Mouse (Mus musculus): ENCODE data around the gene Gpatch4. TPM values are rescaled to one million over a fixed set of nuclear protein-coding genes. Genes with fewer than 3 reads are reported as not detected.

Gpatch4 gene
- total and polyA plus RNA-seq, 3 experiments: 21.6 to 128 (median 49.1) TPM

DNA sequence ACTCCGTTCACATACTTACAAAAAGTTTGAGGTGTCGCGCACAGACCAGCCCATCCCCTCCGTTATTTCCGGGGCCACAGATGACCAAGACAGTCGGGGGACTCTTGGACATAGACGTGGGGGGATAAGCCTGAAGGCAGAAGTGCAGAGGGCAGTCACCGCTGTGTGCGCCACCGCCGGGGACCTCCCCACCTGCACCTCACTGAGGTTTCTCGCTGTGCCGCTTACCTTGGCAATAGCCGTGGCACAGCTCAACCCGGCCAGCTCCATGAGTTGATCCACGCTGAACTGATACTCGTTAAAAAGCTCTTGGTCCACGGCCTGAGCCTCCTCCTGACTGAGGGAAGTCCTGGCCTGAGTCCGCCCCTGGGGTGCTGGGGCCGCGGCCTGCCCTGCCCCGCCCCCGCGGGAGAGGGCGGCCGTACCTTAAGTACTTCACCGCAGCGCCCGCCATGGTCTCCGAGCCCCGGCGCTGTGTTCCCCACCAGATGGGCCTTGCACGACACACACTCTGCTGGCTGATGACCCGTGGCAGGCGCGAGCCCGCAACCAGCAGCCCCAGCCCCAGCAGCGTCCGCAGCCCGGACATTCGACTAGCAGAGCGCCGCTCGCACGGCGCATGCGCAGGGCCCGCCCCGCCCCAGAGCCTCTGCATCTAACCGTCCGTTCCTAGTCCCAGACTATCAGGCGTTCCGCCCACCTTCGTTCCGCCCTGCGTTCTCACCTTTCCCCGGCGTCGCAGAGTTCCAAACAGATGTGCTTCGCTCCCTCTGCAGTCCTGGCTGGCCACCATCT is 15.2 kb downstream of the Gpatch4 start, which contains the start of gene Naxe:
Gene Naxe (minus strand): TSS at position 594 of the 795 bp plus-strand sequence.
- Histone ChIP-seq H3K9me3 (replicated peaks; ENCODE audit: low read length) (peaks cover 3% of the 10 kb centered on the region), H3K27me3 (replicated peaks) (peaks cover 5% of the 10 kb centered on the region), H3K4me1 (ENCODE audit: control insufficient read depth in 1 of 2, insufficient read depth in 2 of 2) (peaks cover 4 to 20% of the 10 kb centered on the region in 2 experiments), H3K36me3 (replicated peaks in 1 of 2; ENCODE audit: control insufficient read depth in 1 of 2, insufficient read depth in 1 of 2, low read length in 1 of 2) (peaks cover 34 to 41% of the 10 kb centered on the region in 2 experiments), H3K4me2 (ENCODE audit: insufficient read depth, low read depth, poor library complexity, severe bottlenecking) (peak within 1 kb of the TSS; percentile 58), H3K79me2 (replicated peaks; ENCODE audit: control insufficient read depth, extremely low read depth, insufficient read depth, poor library complexity, severe bottlenecking) (no peaks in the 10 kb centered on the region), H3K27ac (ENCODE audit: insufficient read depth, low read depth) (peak within 1 kb of the TSS; percentile 17; the same call in 1 of the 2 replicates), H3K4me3 (replicated peaks in 1 of 3; ENCODE audit: low read depth in 2 of 3, low read length in 2 of 3, poor library complexity in 1 of 3) (peak within 1 kb of the TSS; percentile 55 to 84 (median 57)), H3K9ac (ENCODE audit: insufficient read depth, low read depth) (peak within 1 kb of the TSS; percentile 69)
- dilution Hi-C loops (cut with MboI; ENCODE audit: extremely low pct_ligation_motif_present, extremely low pct_unique_long_range_greater_than_20kb, low sequenced_read_pairs) (no loop called here), in situ Hi-C loops (cut with MboI; ENCODE audit: low pct_ligation_motif_present, low pct_unique_long_range_greater_than_20kb, low sequenced_read_pairs) (no loop called here)
- DNase-seq (ENCODE audit: extremely low read depth): peak; percentile 91
- TF ChIP-seq MXI1 (IDR thresholded peaks at IDR 0.05; ENCODE audit: low read depth, low read length) (peak; percentile 48; the same call in 1 of the 2 replicates), IRF4 (IDR thresholded peaks at IDR 0.05; ENCODE audit: low read depth, low read length) (peak; percentile 54; the same call in 1 of the 2 replicates), ZKSCAN1 (IDR thresholded peaks at IDR 0.05; ENCODE audit: borderline replicate concordance, low read depth, low read length) (no peak), NRF1 (IDR thresholded peaks at IDR 0.05; ENCODE audit: low read depth, low read length) (peak; percentile 99), MAZ (IDR thresholded peaks at IDR 0.05; ENCODE audit: low read depth, low read length) (peak; percentile 73), HCFC1 (IDR thresholded peaks at IDR 0.05; ENCODE audit: low read depth, low read length) (peak; percentile 83), KAT2A (IDR thresholded peaks at IDR 0.05; ENCODE audit: insufficient replicate concordance, low read length) (0 out of 2 replicates have a peak, but pooled peaks have one; percentile 60), CHD2 (IDR thresholded peaks at IDR 0.05; ENCODE audit: low read length) (peak; percentile 73), GABPA (IDR thresholded peaks at IDR 0.05; ENCODE audit: insufficient replicate concordance, low read depth, low read length) (no peak), RCOR1 (conservative IDR thresholded peaks at IDR 0.05; ENCODE audit: low read depth, low read length) (no peak), MAX (IDR thresholded peaks at IDR 0.05; ENCODE audit: low read length) (peak; percentile 92), EP300 (IDR thresholded peaks at IDR 0.05; ENCODE audit: low read length) (no peak), MEF2A (IDR thresholded peaks at IDR 0.05; ENCODE audit: borderline replicate concordance, low read depth, low read length) (0 out of 2 replicates have a peak, but pooled peaks have one; percentile 53), ZMIZ1 (IDR thresholded peaks at IDR 0.05; ENCODE audit: low read depth, low read length) (peak; percentile 75), CHD1 (IDR thresholded peaks at IDR 0.05; ENCODE audit: low read depth, low read length) (no peak), NELFE (IDR thresholded peaks at IDR 0.05; ENCODE audit: low read depth, low read length) (peak; percentile 82), TCF12 (IDR thresholded peaks at IDR 0.05; ENCODE audit: low read depth, low read length) (peak; percentile 70), UBTF (IDR thresholded peaks at IDR 0.05; ENCODE audit: low read depth, low read length) (peak; percentile 98), ELF1 (IDR thresholded peaks at IDR 0.05; ENCODE audit: low read depth, low read length) (peak; percentile 70), POLR2A (IDR thresholded peaks at IDR 0.05; ENCODE audit: low read depth, low read length) (peak; percentile 82), SIN3A (IDR thresholded peaks at IDR 0.05; ENCODE audit: low read length) (peak; percentile 88), TBP (conservative IDR thresholded peaks at IDR 0.05; ENCODE audit: low read depth, low read length) (peak; percentile 67; the same call in 1 of the 2 replicates), MAFK (IDR thresholded peaks at IDR 0.05; ENCODE audit: insufficient replicate concordance, low read length) (no peak)
